Mouse (Mus musculus): ENCODE measurements around the gene Lrp2. TPM values are rescaled to one million over a fixed set of nuclear protein-coding genes. Genes with fewer than 3 reads are reported as not detected.
"Not testable (repeated sequence)": the region's sequence is repeated elsewhere in the genome, so short reads cannot be mapped to it uniquely, and the experiment has no call there.

The Lrp2 gene
- polyA plus RNA-seq, 1 experiment from 2014 or later = 0.22 TPM

DNA sequence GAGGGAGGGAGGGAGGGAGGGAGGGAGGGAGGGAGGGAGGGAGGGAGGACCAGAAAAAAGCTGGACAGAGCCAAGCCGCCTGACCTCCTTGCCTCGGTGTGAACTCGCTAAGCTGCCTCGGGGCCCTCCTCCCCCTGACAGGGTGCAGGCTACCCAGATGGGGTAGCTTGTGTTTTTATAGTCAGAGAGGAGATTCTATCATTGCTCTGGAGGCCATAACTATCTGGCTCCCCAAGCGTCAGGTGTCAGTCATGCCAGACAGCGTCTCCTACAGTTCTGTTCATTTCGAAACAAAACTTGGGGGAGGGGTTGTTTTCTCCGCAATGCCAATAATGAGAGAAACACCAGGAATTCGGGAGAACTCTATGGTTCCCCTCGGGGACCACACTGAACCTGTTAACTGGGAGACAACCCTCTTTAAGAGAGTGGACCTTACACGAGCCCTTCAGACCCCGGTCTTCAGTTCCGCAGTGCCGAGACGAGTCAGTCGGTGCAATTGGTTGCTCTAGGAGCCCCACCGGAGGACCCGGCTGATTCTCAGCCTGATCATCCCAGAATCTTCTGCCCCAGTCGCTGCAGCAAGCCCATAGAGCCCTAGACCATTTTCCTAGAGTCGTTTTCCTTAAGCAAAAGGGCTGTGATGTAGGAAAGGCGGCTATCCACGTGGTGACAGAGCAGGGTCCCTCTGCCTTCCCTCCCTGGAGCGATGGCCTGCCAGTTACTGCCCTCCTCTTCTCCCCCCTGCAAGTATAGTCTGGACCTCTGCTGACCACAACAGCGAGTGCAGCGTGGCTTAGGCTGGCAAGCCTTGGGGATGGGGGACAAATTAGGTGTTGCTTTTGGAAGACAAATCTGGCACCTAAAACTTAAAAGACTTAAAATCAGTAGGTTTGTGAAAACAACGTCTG lies 1.2 kb upstream of the Lrp2 start:
- Histone ChIP-seq H3K36me3 (ENCODE audit: control insufficient read depth, insufficient read depth, low read length) (no peaks in the 10 kb centered on the region), H3K4me1 (replicated peaks; ENCODE audit: control insufficient read depth, insufficient read depth, low read length) (peaks cover 4% of the 10 kb centered on the region), H3K27me3 (replicated peaks; ENCODE audit: control insufficient read depth, insufficient read depth, low read length) (peaks cover 72% of the 10 kb centered on the region), H3K9ac (ENCODE audit: low read depth, low read length) (no peak overlapping the region), H3K27ac (ENCODE audit: low read depth, low read length) (no peak overlapping the region), H3K4me3 (ENCODE audit: low read depth, low read length) (peak overlapping the region; percentile 25), H3K9me3 (ENCODE audit: control insufficient read depth, low read length) (no peaks in the 10 kb centered on the region), H3K4me2 (peak overlapping the region; percentile 49)
- WGBS = 1% methylated on average over 26 of the region's 26 CpGs
- ATAC-seq (replicated peaks; ENCODE audit: low FRiP score) (no peak), DNase-seq (ENCODE audit: low spot score) (no peak)

DNA sequence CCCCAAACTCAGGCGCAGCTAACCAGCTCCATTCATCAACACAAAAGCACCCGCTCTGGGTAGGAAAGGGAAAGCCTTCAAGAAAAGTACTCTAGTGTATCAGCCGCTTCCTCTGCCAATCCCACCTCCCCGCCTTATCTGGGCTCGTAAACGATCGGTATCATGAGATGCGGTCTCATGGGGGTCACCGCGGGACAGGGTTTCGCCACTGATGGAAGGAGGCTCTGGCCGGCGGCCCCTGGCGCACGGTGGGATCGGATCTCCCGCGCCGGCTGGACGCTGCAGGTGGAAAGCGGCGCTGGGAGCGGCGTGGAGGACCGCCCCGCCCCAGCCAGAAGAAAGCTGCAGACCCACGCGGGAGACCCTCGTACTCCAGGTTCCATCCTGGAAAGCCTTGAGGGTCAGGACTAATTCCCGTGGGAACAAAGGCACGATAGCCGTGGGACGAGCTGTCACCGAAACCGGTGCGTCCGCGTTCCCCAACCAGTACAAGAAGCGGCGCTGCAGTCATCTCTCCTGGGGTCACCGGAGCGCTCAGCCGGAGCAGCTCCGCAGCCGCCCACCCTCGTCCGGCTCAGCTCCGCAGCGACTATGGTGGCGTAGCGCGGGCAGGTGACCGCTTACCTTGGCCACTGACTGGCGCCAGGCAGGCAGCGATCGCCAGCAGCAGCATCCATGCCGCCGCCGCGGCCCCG lies 527 bp downstream of the Lrp2 start:
- Histone ChIP-seq H3K36me3 (ENCODE audit: control insufficient read depth, insufficient read depth, low read length) (no peaks in the 10 kb centered on the region), H3K27ac (ENCODE audit: low read depth, low read length) (no peak overlapping the region), H3K4me3 (ENCODE audit: low read depth, low read length) (peak overlapping the region; percentile 58), H3K4me2 (peak overlapping the region; percentile 89), H3K9ac (ENCODE audit: low read depth, low read length) (no peak overlapping the region), H3K27me3 (replicated peaks; ENCODE audit: control insufficient read depth, insufficient read depth, low read length) (peaks cover 72% of the 10 kb centered on the region), H3K4me1 (replicated peaks; ENCODE audit: control insufficient read depth, insufficient read depth, low read length) (peaks cover 4% of the 10 kb centered on the region), H3K9me3 (ENCODE audit: control insufficient read depth, low read length) (no peaks in the 10 kb centered on the region)
- DNase-seq (ENCODE audit: low spot score) (peak; percentile 57), ATAC-seq (replicated peaks; ENCODE audit: low FRiP score) (no peak; the same call in 1 of the 2 replicates)
- 1% methylated on average over 58 of the region's 61 CpGs for WGBS

DNA sequence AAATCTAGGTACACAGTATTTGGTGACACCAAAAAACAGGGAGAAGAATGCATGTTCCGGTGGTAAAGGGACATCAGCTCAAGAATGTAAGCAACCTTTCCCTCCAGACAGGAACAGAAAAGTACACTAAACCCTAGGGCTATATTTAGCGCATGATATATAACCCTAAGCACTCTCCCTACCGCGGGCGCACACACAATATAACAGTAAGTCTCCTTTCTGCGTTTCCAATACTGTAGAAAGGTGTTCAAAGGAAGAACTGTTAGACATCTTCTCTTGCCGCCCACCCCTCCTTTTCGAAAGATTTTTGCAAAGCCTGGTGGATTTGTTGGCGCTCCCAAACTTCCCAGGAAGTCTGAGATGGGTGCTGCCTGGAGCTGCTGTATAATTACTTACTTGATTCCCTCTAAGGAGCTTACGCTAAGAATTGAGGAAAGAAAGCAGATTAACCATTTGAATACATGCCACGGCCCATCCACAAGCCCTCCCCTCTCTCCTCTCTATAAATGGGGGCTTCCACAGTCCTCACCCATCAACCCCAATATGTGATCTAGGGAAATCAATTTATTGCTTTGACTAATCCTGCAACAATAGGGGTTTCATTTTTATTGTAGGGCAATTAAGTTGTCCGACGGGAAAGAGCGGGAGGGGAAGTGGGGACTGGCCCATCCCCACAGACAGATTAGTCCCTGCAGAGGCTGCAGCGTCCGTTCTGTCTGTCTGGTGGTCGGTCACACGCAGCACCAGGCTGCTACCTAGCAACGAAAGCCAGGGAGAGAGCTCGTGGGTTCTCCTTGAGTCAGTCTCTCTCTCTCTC lies 1.5 kb downstream of the Lrp2 start:
- H3K27ac ChIP-seq (ENCODE audit: low read depth, low read length) = no peak overlapping the region
- DNase-seq (ENCODE audit: low spot score) (no peak), ATAC-seq (replicated peaks; ENCODE audit: low FRiP score) (no peak)
- H3K4me3 ChIP-seq (ENCODE audit: low read depth, low read length) = peak overlapping the region; percentile 6; the same call in 1 of the 2 replicates
- peak overlapping the region; percentile 2 for H3K4me2 ChIP-seq
- no peaks in the 10 kb centered on the region for H3K36me3 ChIP-seq (ENCODE audit: control insufficient read depth, insufficient read depth, low read length)
- H3K9me3 ChIP-seq (ENCODE audit: control insufficient read depth, low read length) = no peaks in the 10 kb centered on the region
- 7% methylated on average over 20 of the region's 20 CpGs for WGBS
- peaks cover 4% of the 10 kb centered on the region for H3K4me1 ChIP-seq (replicated peaks; ENCODE audit: control insufficient read depth, insufficient read depth, low read length)
- H3K27me3 ChIP-seq (replicated peaks; ENCODE audit: control insufficient read depth, insufficient read depth, low read length) = peaks cover 67% of the 10 kb centered on the region
- H3K9ac ChIP-seq (ENCODE audit: low read depth, low read length) = no peak overlapping the region

DNA sequence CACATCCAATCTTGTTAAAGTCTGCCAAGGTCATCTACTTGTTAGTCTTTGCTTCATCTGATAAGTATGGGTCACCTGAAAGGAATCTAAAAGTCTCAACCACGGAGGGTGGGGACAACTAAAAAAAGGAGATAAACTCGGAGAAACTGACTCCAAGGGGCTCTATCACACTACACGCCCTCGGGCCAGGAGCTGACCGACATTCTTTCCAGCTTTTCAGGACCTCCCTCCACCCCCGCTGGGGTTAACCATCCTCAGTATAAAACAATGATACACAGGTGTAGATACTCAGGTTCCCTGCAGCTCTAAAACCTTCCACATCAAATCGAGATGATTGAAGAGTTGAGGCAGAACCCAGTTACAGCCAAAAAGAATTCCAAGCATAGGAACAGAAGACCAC lies 3.0 kb downstream of the Lrp2 start:
- no peak overlapping the region for H3K9ac ChIP-seq (ENCODE audit: low read depth, low read length)
- H3K4me2 ChIP-seq = no peak overlapping the region
- H3K36me3 ChIP-seq (ENCODE audit: control insufficient read depth, insufficient read depth, low read length) = no peaks in the 10 kb centered on the region
- H3K27ac ChIP-seq (ENCODE audit: low read depth, low read length) = no peak overlapping the region
- no peaks in the 10 kb centered on the region for H3K9me3 ChIP-seq (ENCODE audit: control insufficient read depth, low read length)
- no peak for ATAC-seq (replicated peaks; ENCODE audit: low FRiP score)
- H3K4me3 ChIP-seq (ENCODE audit: low read depth, low read length) = no peak overlapping the region
- DNase-seq (ENCODE audit: low spot score) = no peak
- WGBS = 30% methylated on average over 7 of the region's 7 CpGs
- peaks cover 4% of the 10 kb centered on the region for H3K4me1 ChIP-seq (replicated peaks; ENCODE audit: control insufficient read depth, insufficient read depth, low read length)
- peaks cover 54% of the 10 kb centered on the region for H3K27me3 ChIP-seq (replicated peaks; ENCODE audit: control insufficient read depth, insufficient read depth, low read length)

DNA sequence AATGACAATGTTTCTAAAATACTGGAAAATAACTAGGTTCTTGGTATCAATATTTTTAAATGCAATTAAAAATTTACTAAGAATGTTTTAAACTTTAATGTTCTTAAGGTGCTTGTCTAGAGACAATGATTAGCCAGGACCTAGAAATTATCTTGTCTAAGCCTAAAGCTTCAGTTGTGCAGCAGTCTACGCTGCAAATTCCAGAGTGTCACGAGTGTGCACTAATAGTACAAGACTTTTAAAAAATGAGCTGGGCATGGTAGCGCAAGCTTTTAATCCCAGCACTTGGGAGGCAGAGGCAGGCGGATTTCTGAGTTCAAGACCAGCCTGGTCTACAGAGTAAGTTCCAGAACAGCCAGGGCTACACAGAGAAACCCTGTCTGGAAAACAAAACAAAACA lies 3.8 kb downstream of the Lrp2 start:
- H3K9ac ChIP-seq (ENCODE audit: low read depth, low read length); H3K4me2 ChIP-seq; H3K36me3 ChIP-seq (ENCODE audit: control insufficient read depth, insufficient read depth, low read length); ATAC-seq (replicated peaks; ENCODE audit: low FRiP score); H3K4me1 ChIP-seq (replicated peaks; ENCODE audit: control insufficient read depth, insufficient read depth, low read length); H3K27ac ChIP-seq (ENCODE audit: low read depth, low read length); DNase-seq (ENCODE audit: low spot score); H3K4me3 ChIP-seq (ENCODE audit: low read depth, low read length); H3K9me3 ChIP-seq (ENCODE audit: control insufficient read depth, low read length): not testable (repeated sequence)
- H3K27me3 ChIP-seq (replicated peaks; ENCODE audit: control insufficient read depth, insufficient read depth, low read length) = peaks cover 46% of the 10 kb centered on the region
- WGBS = 84% methylated on average over 4 of the region's 4 CpGs

DNA sequence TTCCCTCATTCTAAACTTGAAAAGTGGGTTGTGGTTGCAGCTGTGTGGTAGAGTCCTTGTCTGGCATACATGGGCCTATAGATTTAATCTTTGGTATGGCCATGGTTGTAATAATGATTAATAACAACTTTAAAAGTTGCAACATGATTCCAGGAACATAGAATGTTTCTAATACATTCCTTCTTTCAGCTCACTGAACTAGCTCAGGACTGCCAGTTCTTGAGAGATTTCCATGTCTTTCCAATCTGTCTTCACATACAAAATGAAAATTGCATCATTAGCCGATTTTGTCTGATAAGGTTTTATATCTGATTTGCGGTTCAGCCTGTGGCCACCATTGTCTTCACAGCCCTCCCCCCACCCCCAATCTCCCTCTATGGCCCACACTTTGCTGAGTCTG lies 5.8 kb downstream of the Lrp2 start:
- Histone ChIP-seq H3K36me3 (ENCODE audit: control insufficient read depth, insufficient read depth, low read length) (no peaks in the 10 kb centered on the region), H3K4me1 (replicated peaks; ENCODE audit: control insufficient read depth, insufficient read depth, low read length) (no peaks in the 10 kb centered on the region; the same call in 1 of the 2 replicates), H3K4me2 (no peak overlapping the region), H3K9me3 (ENCODE audit: control insufficient read depth, low read length) (no peaks in the 10 kb centered on the region), H3K27me3 (replicated peaks; ENCODE audit: control insufficient read depth, insufficient read depth, low read length) (peaks cover 28% of the 10 kb centered on the region), H3K27ac (ENCODE audit: low read depth, low read length) (no peak overlapping the region), H3K9ac (ENCODE audit: low read depth, low read length) (no peak overlapping the region), H3K4me3 (ENCODE audit: low read depth, low read length) (no peak overlapping the region)
- no peak for DNase-seq (ENCODE audit: low spot score)
- ATAC-seq (replicated peaks; ENCODE audit: low FRiP score) = no peak
- WGBS = 89% methylated on average over 2 of the region's 2 CpGs

DNA sequence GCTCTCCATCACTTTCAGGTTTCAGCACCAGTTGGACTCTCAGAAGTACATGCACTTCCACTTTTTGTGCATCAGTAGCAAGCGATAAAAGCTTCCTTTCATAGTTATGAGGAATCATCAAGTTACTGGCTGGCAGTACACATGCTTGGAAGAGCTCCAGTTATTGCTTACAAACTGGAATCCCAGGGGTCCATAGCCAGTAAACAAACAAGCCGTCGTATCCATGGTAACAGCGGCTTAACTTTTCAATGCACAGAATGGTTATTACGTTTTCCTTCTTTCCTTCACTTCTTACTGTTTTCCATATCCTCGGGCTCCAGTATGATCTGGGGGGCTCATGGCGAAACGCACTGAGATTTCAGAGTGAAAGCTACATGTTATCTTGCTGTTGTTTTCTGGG lies 7.7 kb downstream of the Lrp2 start:
- 87% methylated on average over 8 of the region's 8 CpGs for WGBS
- Histone ChIP-seq H3K27me3 (replicated peaks; ENCODE audit: control insufficient read depth, insufficient read depth, low read length) (peaks cover 10% of the 10 kb centered on the region), H3K4me2 (no peak overlapping the region), H3K36me3 (ENCODE audit: control insufficient read depth, insufficient read depth, low read length) (no peaks in the 10 kb centered on the region), H3K4me3 (ENCODE audit: low read depth, low read length) (no peak overlapping the region), H3K4me1 (replicated peaks; ENCODE audit: control insufficient read depth, insufficient read depth, low read length) (no peaks in the 10 kb centered on the region), H3K9ac (ENCODE audit: low read depth, low read length) (no peak overlapping the region), H3K9me3 (ENCODE audit: control insufficient read depth, low read length) (no peaks in the 10 kb centered on the region), H3K27ac (ENCODE audit: low read depth, low read length) (no peak overlapping the region)
- DNase-seq (ENCODE audit: low spot score) (no peak), ATAC-seq (replicated peaks; ENCODE audit: low FRiP score) (no peak)

DNA sequence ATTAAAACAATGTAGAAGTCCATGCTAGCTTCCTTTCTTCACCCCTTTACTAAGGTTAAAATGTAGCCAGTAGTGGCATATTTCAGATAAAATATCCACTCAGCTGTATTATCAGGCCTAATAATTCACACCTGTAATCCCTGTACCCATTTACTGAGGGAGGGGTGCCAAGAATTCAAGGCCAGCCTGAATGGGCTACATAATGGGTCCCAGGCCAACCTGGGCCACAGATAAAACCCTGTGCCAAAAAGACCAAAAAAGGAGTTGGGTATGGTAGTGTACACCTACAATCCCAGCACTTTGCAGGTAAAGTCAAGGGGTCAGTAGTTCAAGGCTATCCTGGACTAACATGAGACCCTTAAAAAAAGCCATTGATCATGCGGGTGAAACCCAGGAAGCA lies 9.3 kb downstream of the Lrp2 start:
- Histone ChIP-seq H3K27me3 (replicated peaks; ENCODE audit: control insufficient read depth, insufficient read depth, low read length) (peaks cover 2% of the 10 kb centered on the region; the same call in 1 of the 2 replicates), H3K4me2 (no peak overlapping the region), H3K4me3 (ENCODE audit: low read depth, low read length) (no peak overlapping the region), H3K4me1 (replicated peaks; ENCODE audit: control insufficient read depth, insufficient read depth, low read length) (no peaks in the 10 kb centered on the region), H3K9me3 (ENCODE audit: control insufficient read depth, low read length) (no peaks in the 10 kb centered on the region), H3K36me3 (ENCODE audit: control insufficient read depth, insufficient read depth, low read length) (no peaks in the 10 kb centered on the region), H3K9ac (ENCODE audit: low read depth, low read length) (no peak overlapping the region), H3K27ac (ENCODE audit: low read depth, low read length) (no peak overlapping the region)
- DNase-seq (ENCODE audit: low spot score) = no peak
- 92% methylated on average over 1 of the region's 1 CpGs for WGBS
- ATAC-seq (replicated peaks; ENCODE audit: low FRiP score) = no peak
